Mouse (Mus musculus) Muller cell, postnatal 12 days (primary cell): ENCODE data around the gene Brd7.
A peak's percentile ranks its signal among the peaks of the same experiment; 100 is the strongest.

ENCODE experiments used
- DNase-seq: peaks from one replicate; pipeline ENCODE4 v3.0.0-alpha.2; 2015; ENCODE audit errors: inconsistent ontology term

Gene Brd7

DNA sequence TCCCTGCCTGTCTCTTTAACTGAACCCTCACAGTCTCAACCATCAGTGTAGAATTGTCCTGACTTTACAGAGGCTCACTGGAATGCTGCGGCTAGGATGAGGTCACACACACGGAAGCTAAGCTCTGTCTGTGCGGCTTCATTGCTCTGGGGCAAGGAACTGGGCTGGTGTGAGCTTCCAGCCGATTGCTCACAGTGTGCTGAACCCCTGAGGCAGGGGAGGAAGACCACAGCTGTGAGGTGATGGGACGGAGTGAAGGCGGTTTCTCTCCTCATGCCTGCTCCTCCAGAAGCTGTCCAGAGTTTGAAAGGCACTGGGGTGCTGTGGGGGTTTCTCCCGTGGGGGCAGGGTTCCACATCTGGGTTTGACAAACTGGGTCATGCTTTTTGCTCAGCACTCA, 77.3 kb downstream of the Brd7 start:
- DNase-seq: peak; percentile 90

DNA sequence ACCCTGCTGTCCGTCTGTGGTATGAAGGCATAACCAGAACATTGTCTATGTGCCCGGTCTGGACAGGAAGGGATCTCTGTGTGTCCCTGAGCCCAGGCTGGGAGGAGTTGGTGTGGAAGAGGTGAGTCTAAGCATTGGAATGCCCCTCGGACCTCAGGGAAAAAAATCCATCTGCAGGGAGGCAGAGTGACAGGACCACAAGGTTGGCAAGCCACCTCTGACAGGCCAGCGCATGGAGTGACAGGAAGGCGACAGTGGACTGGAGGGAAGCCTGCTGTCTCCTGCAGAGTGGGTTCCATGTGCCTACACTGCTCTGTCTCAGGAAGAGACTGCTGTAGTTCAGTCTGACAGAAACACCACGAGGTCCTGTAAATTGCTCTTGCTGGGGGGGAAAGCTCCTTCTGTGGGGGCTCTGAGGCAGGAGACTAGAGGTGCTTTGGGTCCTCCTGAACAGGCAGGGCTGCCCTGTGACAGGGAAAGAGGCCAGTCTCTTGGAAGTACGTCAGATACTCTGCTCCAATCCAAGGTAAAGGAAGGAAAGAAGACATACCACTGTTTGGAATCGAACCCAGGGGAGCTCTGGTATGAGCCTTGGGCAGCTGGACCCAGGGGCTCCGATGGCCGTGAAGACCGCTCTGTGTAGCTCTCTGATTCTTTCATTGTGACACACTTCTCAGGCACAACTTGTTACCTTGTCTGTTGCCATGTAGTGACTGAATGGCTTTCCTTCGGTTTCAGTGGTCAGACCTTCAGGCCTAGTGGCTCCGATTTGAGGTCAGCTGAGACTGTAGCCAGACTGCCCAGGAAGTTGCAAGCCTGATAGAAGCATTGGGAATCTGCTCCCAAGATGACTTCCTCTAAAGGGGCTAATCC, 78.5 kb downstream of the Brd7 start:
- DNase-seq: peak; percentile 49

DNA sequence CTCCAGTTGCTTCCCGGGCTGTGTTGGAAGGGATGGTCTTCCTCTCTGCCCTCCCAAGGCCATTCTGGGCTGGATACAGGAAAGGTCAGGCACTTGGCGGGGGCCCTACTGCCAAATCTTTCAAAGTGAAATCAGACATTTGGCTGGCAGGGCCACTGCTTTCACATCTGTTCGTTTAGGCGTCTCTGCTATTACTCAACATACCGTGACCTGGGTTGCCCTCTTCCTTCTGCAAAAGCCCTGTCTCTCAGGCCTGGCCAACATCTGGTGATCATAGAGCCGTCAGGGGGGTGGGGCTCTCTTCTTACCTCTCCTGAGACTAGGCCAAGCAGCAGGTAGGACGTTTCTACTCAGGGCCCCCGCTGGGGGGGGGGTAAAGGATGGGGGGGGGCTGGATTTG, 79.3 kb downstream of the Brd7 start:
- DNase-seq: peak; percentile 41
